Mouse (Mus musculus) liver, postnatal 0 days (tissue): ENCODE data around the gene Perp. TPM values are rescaled to one million over a fixed set of nuclear protein-coding genes. Genes with fewer than 3 reads are reported as not detected.

Experiments used
- ATAC-seq: fragments of 200-750 bp; cut with Nextera tagmentation; 2 replicates; pipeline ENCODE4 v1.8.0; 2017; ENCODE audit warnings: mild to moderate bottlenecking, moderate library complexity
- DNase-seq: peaks from one replicate; pipeline ENCODE4 v3.0.0-alpha.2; 2016
- H3K27ac ChIP-seq: fragments of 300-500 bp; sonication (generic); 2 replicates; pipeline ENCODE4 v1.5.1; 2014; ENCODE audit warnings: antibody characterized with exemption, moderate library complexity, mild to moderate bottlenecking, low read depth
- H3K27me3 ChIP-seq: fragments of 300-500 bp; sonication (generic); 2 replicates; pipeline ENCODE4 v1.6.1; 2014; ENCODE audit warnings: low read length, control low read depth, mixed read lengths; ENCODE audit not compliant: insufficient read depth
- H3K36me3 ChIP-seq: fragments of 300-500 bp; sonication (generic); replicated peaks from 2 replicates; pipeline ENCODE4 v1.6.1; 2014; ENCODE audit warnings: mild to moderate bottlenecking, control low read depth, low read length, moderate library complexity, mixed read lengths; ENCODE audit not compliant: insufficient read depth
- H3K4me1 ChIP-seq: fragments of 300-500 bp; sonication (generic); 2 replicates; pipeline ENCODE4 v1.6.1; 2014; ENCODE audit warnings: antibody characterized with exemption, mild to moderate bottlenecking, control low read depth; ENCODE audit not compliant: insufficient read depth
- H3K4me2 ChIP-seq: fragments of 300-500 bp; sonication (generic); 2 replicates; pipeline ENCODE4 v1.6.1; 2014; ENCODE audit warnings: low read depth, mild to moderate bottlenecking, low read length, moderate library complexity, mixed read lengths
- H3K4me3 ChIP-seq: fragments of 300-500 bp; sonication (generic); 2 replicates; pipeline ENCODE4 v1.5.1; 2014; ENCODE audit warnings: low read depth, low read length
- H3K9ac ChIP-seq: fragments of 300-500 bp; sonication (generic); replicated peaks from 2 replicates; pipeline ENCODE4 v1.6.1; 2014; ENCODE audit warnings: mild to moderate bottlenecking, moderate library complexity
- H3K9me3 ChIP-seq: fragments of 300-500 bp; sonication (generic); 2 replicates; pipeline ENCODE4 v1.6.1; 2016; ENCODE audit warnings: mild to moderate bottlenecking, control low read depth, low read length, mixed read lengths
- CTCF ChIP-seq: sonication (generic); IDR thresholded peaks from 2 replicates; pipeline ENCODE4 v1.5.1; 2016; ENCODE audit warnings: antibody characterized with exemption, low read depth
- EP300 ChIP-seq: IDR thresholded peaks from 2 replicates; pipeline ENCODE4 v1.6.1; 2016; ENCODE audit warnings: antibody characterized with exemption, low read depth, mild to moderate bottlenecking
- WGBS: fragments of 180-500 bp; shearing (Covaris S2); extraction: QIAGEN DNeasy Blood & Tissue Kit; methylation state at CpG from one replicate; pipeline ENCODE4 v1.1.7; 2014; ENCODE audit not compliant: insufficient replicate concordance; 5-methylcytosine and 5-hydroxymethylcytosine counted together
- polyA plus RNA-seq: library from polyadenylated mRNA; unstranded; fragments of >200 nt; fragmentation: Nextera tagmentation; extraction: Ambion mirVana; gene quantifications from 2 replicates; pipeline ENCODE4 v1.2.1, GENCODE M21; 2015

Gene Perp
- polyA plus RNA-seq, 1 experiment from 2014 or later: 68.3 TPM

- Histone ChIP-seq H3K4me2 (peak overlapping the region; percentile 76), H3K4me3 (peak overlapping the region; percentile 61), H3K36me3 (no peaks in the 10 kb centered on the region), H3K27ac (peak overlapping the region; percentile 94), H3K9ac (peak overlapping the region; percentile 67), H3K9me3 (no peaks in the 10 kb centered on the region), H3K27me3 (peaks cover 8% of the 10 kb centered on the region; the same call in 1 of the 2 replicates), H3K4me1 (peaks cover 5% of the 10 kb centered on the region; the same call in 1 of the 2 replicates)
- ATAC-seq (peak; percentile 38), DNase-seq (no peak)
- 6% methylated on average over 18 of the region's 18 CpGs for WGBS
- TF ChIP-seq EP300: no peak
- TF ChIP-seq CTCF: no peak
These were observed 455 bp downstream of the Perp start for GRCm38 (mm10) chr10:18845287-18845662.

GRCm38 (mm10) chr10:18845711-18846110 is 891 bp downstream of the Perp start:
- WGBS: 33% methylated on average over 4 of the region's 4 CpGs
- ATAC-seq (no peak), DNase-seq (no peak)
- H3K9ac ChIP-seq: peak overlapping the region; percentile 13; the same call in 1 of the 2 replicates
- TF ChIP-seq CTCF: no peak
- TF ChIP-seq EP300: no peak
- peak overlapping the region; percentile 61 for H3K4me3 ChIP-seq
- H3K4me1 ChIP-seq: peaks cover 5% of the 10 kb centered on the region; the same call in 1 of the 2 replicates
- H3K27ac ChIP-seq: 0 out of 2 replicates have a peak overlapping the region, but pooled peaks have one; percentile 94
- H3K4me2 ChIP-seq: peak overlapping the region; percentile 76
- peaks cover 8% of the 10 kb centered on the region; the same call in 1 of the 2 replicates for H3K27me3 ChIP-seq
- H3K36me3 ChIP-seq: no peaks in the 10 kb centered on the region
- H3K9me3 ChIP-seq: no peaks in the 10 kb centered on the region

- Histone ChIP-seq H3K4me2 (peak overlapping the region; percentile 76), H3K9ac (no peak overlapping the region), H3K36me3 (no peaks in the 10 kb centered on the region), H3K4me3 (no peak overlapping the region), H3K27me3 (peaks cover 8% of the 10 kb centered on the region; the same call in 1 of the 2 replicates), H3K9me3 (no peaks in the 10 kb centered on the region), H3K27ac (0 out of 2 replicates have a peak overlapping the region, but pooled peaks have one; percentile 1), H3K4me1 (peaks cover 5% of the 10 kb centered on the region; the same call in 1 of the 2 replicates)
- DNase-seq: no peak
- no peak for ATAC-seq
- 60% methylated on average over 8 of the region's 8 CpGs for WGBS
- TF ChIP-seq EP300 (no peak), CTCF (no peak)
These were observed 1.8 kb downstream of the Perp start for GRCm38 (mm10) chr10:18846474-18847264.

GRCm38 (mm10) chr10:18850177-18850576 is 5.4 kb downstream of the Perp start:
- DNase-seq (no peak), ATAC-seq (no peak)
- Histone ChIP-seq H3K9ac (no peak overlapping the region), H3K4me2 (no peak overlapping the region), H3K27ac (no peak overlapping the region), H3K36me3 (no peaks in the 10 kb centered on the region), H3K4me3 (no peak overlapping the region), H3K4me1 (0 out of 2 replicates have a peak, but pooled peaks cover under 1% of the 10 kb centered on the region), H3K27me3 (peaks cover 2% of the 10 kb centered on the region; the same call in 1 of the 2 replicates), H3K9me3 (no peaks in the 10 kb centered on the region)
- 83% methylated on average over 4 of the region's 4 CpGs for WGBS
- no peak for TF ChIP-seq CTCF
- TF ChIP-seq EP300: no peak

- no peaks in the 10 kb centered on the region for H3K27me3 ChIP-seq
- no peak overlapping the region for H3K27ac ChIP-seq
- H3K4me3 ChIP-seq: no peak overlapping the region
- DNase-seq: no peak
- H3K4me1 ChIP-seq: no peaks in the 10 kb centered on the region
- H3K9me3 ChIP-seq: no peaks in the 10 kb centered on the region
- H3K4me2 ChIP-seq: no peak overlapping the region
- TF ChIP-seq CTCF (no peak), EP300 (no peak)
- H3K36me3 ChIP-seq: no peaks in the 10 kb centered on the region
- no peak overlapping the region for H3K9ac ChIP-seq
- ATAC-seq: no peak
- 60% methylated on average over 7 of the region's 7 CpGs for WGBS
These were observed 8.6 kb downstream of the Perp start for GRCm38 (mm10) chr10:18853417-18853816.

- DNase-seq (no peak), ATAC-seq (no peak)
- Histone ChIP-seq H3K36me3 (no peaks in the 10 kb centered on the region), H3K27ac (no peak overlapping the region), H3K4me1 (no peaks in the 10 kb centered on the region), H3K27me3 (no peaks in the 10 kb centered on the region), H3K4me2 (no peak overlapping the region), H3K9me3 (no peaks in the 10 kb centered on the region), H3K9ac (no peak overlapping the region), H3K4me3 (no peak overlapping the region)
- WGBS: 76% methylated on average over 4 of the region's 4 CpGs
- TF ChIP-seq CTCF (no peak), EP300 (no peak)
These were observed 12.4 kb downstream of the Perp start for GRCm38 (mm10) chr10:18857244-18857643.
